Mouse (Mus musculus) adrenal gland, adult 18-20 months (tissue): ENCODE measurements at regions not wholly inside any gene's neighbourhood (a gene's known extent, or its start where the extent isn't known, plus 50 kb on each side); places are given as distances from the start of the nearest gene placed in this dataset.

Experiments used
- DNase-seq, 2 experiments: peaks; one replicate each; pipeline ENCODE4 v3.0.0; 2021 to 2022; ENCODE audit warnings: low spot score in 2 of 2

DNA sequence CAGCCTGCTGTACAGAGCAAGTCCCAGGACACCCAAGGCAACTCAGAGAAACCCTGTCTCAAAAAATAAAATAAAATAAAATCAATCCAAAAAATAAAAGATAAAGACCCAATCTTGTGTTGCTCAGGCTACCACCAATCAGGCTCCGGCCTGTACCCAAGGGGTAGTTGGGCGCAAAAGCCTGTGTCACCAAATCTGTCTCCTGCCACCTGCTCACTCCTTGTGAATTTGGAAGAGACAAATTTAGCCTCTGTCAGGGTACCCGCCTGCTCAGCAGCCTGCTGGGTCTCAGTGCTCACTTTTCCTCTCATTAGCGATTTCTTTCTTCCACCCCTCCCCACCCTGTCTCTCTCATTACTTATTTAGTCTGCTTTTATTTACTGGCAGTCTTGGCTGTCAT lies 54.6 kb downstream of the Sox4 start:
- DNase-seq, result no peak

DNA sequence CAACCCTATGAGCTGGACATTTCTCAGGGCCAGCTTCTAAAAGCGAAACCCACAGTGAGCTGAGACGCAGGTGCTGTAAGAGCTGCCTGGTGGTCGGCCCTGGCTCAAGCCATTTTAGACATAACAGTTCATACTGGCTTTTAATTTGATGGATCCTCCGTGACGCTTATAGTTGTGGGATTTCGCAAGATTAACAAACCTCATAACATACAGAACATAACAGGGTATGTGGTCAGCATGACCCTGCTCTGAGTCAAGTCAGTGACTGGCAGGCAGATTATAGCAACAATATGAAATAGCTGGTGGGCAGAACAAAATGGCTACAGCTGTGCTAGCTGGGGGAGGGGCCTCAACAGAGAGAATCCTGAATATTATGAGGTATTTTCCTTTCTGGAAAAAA lies 60.6 kb downstream of the Sox4 start:
- DNase-seq, result no peak

DNA sequence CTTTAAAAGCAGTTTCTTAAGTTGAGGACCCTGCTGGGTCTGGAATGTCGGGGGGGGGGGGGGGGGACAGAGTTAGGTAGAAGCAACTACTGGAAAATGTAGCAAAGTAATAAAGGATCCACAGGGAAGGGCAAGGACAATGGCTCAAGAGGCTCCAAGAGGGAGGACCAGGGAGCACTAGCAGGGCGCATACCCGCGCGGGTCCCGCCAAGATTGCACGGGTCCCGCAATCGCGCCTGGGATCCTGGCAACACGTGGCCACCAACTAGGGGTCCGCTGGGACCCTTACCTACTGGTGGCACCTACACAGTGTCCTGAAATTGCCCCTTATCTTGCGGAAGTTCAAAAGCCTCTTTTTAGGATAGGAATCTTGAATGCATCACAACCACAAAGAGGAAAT lies 66.4 kb downstream of the Sox4 start:
- DNase-seq, result no peak

DNA sequence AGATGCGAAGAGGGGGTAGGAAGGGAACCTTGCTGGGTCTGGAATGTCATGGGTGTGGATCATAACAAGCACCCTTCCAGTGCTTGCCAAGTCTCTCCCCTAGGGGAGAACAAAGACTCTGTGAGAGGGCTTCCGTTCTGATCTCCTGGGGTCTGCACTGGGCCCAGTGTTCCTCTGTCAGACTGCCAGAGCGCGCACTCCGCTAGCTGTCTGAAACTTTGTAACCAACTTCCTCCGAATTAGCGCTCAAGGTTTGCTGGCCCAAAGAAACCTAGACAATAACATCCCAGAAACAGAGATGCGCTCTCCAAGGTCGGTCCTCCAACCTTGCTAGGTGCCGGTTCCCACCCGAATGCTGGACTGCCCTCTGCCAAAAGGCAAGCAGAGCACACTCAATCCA lies 66.8 kb downstream of the Sox4 start:
- DNase-seq, result no peak

DNA sequence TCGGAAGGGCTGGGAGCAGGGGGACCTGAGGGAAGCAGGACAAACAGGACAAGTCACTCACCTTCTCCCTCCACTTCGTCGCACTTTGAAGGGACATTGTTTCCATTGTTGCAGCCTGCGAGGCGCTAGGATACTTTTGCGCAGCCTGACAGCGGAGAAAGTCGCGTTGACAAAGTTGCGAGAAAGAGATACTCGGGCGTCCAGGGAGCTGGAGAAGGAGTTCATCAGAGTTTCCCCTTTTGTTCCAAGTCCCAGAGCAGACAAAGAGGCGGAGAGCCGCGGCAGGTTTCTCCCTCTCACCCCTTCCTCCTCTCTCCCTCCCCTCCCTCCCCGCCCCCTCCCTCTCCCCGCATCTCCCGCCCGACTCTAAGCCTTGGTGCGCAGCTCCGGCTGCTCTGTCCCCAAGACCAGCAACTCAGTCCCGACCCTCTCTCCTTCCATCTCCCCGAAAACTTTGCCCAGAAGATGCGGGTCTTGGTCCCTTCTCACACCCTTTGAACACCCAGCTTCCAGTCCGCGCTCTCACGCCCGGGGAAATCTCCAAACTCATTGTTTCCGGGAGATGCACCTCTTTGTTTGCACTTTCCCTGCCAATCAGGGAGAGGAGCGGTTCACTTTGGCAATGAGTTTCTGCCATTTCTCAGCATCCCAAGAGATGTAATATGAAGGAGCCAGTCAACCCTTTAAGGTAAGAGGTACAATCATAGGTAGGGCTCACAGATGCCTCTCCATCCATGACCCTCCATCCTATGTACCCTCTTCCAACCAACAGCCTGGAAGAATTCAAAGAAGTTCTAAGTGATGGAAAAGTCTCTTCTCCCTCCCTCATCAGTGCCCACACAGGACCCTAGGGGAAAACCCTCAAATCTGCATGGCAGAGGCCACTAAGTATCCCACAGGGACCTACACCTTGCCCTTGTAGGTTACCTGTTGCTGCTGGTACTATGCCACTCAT lies 68.2 kb downstream of the Sox4 start:
- DNase-seq, result peak; percentile 5 to 22

DNA sequence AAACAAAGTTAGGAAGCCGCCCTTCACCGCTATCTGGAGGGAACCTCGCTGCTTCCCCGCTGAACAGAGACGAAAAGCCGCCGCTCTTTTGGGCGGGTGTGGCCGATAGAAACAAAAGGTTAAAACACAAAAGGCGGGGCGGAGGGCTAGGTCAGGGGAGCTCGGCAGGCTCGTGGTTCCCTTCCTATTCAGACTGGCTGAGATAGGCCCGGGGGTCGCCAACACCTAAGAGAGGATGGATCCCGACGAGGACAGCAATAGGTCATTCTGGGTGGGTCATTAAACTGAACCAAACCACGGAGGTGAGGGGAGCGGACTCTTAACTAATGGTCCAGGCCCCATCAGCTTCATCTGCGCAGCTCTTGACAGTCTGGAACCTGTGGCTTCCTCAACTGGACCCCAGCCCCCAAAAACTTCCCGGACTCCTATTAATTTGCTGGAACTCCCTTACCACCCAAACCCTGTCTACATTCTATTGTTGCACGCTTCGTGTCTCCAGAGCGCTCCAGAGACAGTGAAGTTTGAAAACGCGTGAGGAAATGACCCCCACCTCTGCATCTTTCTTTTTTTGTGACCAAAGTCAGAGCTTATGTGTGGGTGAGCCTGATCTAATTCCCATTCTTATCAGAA lies 69.2 kb downstream of the Sox4 start:
- no peak for DNase-seq

DNA sequence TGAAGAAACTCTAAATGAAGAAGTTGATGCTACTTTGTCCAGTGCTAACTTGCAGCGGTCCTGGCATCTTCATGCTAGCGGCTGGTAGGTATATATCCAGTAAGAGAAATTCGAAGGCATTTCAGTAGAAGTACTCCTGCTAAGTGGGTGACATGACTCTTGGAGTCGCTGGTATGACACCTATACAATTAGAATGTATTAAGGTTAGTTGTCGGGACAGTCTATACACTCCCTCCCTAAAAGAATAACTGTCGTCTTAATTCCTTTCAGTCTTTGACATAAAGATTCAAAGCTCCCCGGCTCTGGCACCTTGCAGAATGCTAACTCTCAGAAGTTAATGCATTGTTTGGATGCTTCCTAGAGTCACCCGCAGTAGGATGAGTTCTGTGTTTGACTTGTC lies 70.1 kb downstream of the Sox4 start:
- DNase-seq, result no peak

DNA sequence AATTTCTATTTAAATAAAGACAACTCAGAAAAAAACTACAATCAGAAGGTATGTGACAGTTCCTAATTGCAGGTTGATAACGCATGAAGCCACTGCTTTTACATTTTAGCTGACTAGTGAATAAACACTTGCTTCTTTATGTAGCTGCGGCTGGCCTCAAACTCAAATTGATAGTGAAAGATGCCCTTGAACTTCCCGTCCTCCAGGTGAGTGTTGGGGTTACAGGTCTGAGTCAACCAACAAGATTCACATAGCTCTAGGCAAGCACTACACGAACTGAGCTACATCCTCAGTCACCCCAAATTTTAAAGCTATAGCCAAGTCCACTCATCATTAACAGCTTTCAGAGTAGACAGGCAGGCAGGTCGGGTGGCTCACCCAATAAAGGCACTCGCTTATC lies 72.6 kb downstream of the Sox4 start:
- DNase-seq, result no peak

DNA sequence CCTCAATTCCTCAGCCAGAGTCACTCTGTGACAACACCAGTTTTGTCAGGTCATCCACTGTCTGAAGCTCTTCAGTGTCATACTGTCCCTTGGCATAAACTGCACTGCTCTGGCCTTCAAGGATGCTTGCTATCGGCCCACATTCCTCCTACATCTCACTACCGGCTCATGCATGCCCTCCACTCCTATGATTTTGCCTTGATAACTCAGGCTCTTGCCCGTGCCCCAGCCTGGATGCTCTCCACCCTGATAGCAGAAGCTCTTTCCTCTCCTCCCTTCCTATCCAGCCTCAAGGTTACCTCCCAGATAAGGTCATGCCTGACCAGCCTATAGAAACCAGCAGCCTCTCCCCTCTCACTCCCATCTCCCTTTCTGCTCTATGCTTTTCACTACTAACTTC lies 74.8 kb downstream of the Sox4 start:
- no peak for DNase-seq

DNA sequence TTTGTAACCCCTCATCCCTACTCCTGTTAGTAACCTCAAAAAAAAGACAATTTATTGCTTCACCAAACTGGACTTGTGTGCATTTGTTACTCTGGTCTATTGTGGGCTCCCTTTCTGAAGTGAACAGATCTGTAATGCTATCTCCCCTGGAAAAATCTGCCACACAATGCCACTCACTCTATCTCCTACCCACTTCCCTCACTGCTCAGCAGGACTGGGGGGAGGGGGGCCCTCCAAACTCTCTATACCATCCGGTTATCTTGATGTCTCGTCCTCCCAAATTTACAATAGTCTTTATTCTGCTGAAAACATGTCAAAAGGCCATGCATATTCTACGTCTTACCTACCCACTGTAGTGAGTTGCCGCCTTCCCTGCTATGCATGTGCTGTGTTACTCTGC lies 76.7 kb downstream of the Sox4 start:
- DNase-seq, result no peak

DNA sequence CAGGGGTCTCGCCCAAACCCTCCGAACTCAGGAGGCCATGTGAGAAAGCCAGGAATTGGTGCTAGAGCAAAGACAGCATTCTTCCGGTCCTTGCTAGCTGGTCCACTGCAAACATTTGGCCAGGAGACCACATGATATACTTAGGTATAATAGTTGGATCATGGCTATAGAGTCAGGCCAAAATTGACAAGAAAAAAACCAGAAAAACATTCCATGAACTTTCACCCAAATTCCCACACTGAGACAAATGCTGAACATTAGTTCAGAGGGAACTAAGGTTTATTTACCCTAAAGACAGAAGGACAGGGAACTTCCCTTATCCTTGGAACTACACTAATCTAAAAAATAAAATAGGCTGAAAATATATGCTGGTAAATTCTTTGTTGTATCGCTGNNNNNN lies 82.8 kb downstream of the Sox4 start:
- DNase-seq, result no peak

DNA sequence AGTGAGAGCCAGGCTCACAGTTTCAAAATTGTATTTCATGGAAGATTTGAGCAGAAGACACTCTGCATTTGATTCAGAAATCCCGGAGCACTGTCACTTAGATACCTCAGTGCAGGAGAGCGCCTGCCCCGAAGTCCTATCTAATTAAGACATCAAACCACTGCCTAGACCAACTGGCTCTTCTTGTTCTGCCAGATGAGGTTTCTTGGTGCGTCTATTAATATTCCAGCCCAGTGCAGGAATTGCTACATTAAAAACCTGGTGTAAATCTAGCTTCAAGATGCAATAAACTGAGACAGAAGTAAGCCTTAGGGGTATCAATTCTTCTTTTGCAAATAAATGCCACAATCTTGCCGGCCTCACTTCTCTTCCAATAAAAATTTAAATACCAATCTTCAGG lies 86.3 kb downstream of the Sox4 start:
- DNase-seq, result no peak

DNA sequence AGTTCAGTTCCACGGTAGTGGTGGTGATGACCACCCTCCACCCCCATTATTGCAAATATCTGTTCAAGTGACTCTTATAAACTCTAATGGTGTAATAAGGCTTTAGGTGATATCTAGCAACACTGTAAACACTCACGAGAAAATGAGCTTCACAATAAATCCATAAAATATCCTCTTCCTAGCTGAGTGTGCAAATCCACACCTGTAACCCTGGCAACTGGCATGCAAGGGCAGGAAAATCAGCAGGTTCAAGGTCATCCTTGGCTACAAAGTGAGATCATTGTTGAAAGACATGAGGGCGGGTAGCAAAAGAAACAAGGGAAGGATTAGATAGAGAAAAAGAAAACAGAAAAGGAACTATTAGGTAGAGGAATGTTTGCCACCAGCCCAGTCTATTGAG lies 86.8 kb downstream of the Sox4 start:
- DNase-seq, result no peak

DNA sequence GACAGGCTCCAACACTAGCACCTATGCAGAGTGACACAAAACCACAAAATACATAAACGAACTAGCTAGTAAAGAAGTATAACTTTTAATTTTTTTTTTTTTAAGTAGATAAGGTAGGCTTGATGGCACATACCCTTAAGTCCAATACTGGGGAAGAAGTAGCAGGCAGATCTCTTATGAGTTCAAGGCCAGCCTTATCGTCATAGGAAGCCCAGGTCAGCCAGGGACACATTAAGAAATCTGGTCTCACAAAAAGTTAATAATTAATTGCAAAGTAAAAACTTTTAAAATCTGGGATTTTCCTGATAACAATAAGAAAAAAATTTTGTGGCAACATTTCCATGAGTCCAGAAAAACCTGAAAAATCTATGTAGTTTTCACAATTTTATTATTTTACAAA lies 92.9 kb downstream of the Sox4 start:
- DNase-seq, result no peak

DNA sequence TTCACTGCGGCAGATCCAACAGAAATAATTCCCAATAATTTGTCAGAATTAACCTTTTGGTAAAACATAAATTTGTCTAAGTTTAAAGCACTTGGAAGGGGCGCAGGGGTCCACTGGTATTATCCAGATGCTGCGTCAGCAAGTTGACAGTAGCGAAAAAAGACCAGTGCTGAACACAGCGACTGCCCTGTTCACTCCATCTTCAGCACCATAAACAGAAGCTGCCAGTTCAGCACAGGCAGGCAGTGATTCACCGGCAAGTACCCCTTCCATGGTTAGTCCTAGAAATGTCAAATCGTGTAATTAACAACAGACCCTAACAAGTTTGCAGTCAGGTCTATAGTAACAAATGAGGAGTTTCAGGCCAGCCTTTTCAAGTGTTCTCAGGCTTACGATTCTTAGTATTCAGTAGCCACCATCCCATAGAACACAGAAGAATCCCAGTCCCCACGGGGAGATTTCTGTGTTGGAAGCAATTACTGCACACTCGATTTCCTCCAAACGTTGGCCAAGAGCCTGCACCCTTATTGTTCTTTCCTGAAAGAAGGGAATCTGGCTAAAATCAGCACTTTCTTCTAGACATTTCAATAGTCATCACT lies 93.6 kb downstream of the Sox4 start:
- no peak for DNase-seq

DNA sequence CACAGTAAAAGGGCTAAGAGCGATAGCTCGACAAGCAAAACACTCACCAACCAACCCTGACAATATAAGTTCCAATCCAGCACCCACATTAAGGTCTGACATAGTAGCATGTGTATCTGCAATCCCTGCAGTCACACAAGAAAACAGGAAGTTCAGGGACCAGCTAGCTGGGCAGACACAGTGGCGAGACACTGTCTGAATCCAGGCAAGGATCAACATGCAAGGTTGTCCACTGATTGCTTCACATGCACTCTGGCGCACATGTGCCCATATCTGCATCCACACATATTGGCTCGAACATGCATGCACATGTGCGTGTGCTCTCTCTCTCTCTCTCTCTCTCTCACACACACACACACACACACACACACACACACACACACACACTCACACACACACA lies 95.5 kb downstream of the Sox4 start:
- no peak for DNase-seq

DNA sequence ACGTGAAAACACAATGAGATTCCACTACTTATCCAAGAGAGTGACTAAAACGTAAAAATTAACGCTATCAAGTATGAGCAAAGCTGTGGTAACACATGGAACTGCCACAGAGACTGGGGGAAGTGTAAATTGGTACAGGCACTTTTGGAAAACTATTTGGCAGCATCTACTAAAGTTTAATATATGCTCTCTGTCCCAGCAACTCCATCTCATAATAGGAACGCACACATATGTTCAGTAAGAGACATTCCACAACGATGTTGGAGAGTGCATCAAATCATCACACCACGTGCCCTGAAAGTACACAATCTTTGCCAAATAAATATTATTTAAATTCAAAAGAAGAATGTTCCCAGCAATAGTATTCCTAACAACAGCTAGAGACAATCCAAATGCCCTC lies 96.3 kb downstream of the Sox4 start:
- DNase-seq, result no peak

DNA sequence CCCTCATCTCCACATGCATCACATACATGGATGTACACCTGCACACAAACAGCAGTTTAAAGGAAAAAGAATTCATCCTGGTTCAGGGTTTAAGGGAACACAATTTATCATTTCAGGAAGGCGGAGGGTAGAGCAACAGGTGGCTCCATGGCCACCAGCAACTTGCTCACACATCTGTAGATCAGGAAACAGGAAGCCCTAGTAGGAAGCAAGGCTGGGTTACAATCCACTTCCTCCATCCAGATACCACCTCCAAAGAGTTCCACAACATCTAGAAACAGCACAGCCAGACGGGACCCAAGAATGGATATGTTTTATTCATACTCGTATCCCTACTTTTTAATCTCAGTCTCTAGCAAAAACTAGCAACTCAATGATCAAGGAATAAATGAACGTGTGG lies 97.0 kb downstream of the Sox4 start:
- DNase-seq, result no peak

DNA sequence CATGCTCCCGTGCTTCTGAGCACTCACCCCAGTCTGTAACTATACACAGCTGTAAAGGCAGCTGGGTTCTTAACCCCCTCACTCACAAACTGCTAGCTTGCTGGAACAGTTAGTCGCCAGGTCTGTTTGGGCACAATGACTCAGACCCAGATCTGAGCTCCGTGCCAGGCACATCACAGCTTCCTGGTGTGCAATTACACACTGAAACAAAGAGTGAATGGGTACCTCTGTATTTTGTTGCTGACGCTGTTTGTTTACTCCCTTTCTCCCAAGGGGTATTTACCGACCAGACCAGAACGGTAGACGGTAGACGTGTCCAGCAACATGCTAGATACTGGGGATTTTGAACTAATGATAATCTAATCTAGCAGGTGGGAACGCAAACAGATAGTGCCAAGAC lies 99.3 kb downstream of the Sox4 start:
- DNase-seq, result no peak

DNA sequence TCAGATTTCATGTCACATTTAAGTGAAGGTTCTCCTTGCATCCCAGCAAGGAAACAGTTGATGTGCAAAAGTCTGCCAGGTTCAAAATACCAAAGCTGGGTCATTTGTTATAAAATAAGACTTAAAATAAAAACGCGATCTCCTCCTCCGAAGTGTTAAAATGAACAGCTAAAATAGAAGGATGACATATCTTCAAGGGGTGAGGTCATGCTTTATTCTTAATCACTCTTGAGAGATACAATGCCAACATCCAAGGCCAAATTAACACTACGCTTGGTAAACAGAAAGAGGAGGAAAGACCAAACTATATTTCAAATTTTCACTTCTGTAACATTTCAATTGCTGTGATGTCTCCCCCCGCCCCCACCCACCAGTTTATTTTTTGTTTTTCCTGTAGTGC lies 105.2 kb downstream of the Sox4 start:
- no peak for DNase-seq

DNA sequence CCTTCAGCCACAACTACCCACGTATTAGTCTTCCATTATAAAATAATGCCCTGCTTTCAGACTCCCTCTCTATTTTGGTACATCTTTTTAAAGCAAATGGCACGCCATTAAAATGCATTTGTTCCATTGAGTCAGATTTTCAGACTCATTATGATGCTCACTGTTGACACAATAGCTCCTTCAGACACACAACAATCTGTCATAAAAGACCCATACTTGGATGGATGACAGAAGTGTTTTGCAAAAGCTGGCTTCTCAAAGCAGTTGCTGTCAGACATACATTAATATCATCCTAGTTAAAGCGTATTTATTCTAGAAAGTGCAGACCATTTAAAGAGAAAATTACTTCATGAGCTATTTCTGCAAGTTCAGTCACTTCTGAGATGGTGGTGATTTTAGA lies 106.0 kb downstream of the Sox4 start:
- DNase-seq, result no peak

DNA sequence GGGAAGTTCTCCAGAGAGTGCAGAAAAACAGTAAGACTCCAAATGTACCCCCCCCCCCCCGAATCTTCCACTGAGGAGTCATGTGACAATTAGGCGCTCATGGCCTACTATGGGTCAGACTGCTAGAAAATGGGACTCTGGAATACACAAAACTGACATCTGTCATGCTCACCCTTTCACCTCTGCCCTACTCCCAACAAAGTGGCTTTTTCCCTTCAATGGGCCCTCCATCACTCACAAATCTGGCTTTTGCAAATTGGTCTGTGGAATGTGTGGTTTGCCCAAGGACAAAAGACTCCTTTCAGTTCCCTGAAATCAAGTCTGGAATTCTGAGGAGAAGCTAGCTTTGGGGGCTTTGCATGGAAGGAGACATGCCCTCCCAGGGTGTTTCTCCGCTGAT lies 109.0 kb downstream of the Sox4 start:
- no peak for DNase-seq
